Mouse (Mus musculus): ENCODE results near the gene B020004J07Rik.
"Not testable (repeated sequence)": the region's sequence is repeated elsewhere in the genome, so short reads cannot be mapped to it uniquely, and the experiment has no call there.

The B020004J07Rik gene

GRCm38 (mm10) chr4:101843923-101844322, at the start of gene B020004J07Rik:
Gene B020004J07Rik, minus strand, starts transcription at chr4:101844023.
- DNase-seq (ENCODE audit: low spot score in 2 of 2) = not testable (repeated sequence)

- no peak for DNase-seq (ENCODE audit: low spot score in 2 of 2)
Observed at GRCm38 (mm10) chr4:101889377-101889776, 45.6 kb upstream of the B020004J07Rik start.

- DNase-seq (ENCODE audit: low spot score in 2 of 2) = no peak
Observed at GRCm38 (mm10) chr4:101883641-101884040, 39.8 kb upstream of the B020004J07Rik start.

DNA sequence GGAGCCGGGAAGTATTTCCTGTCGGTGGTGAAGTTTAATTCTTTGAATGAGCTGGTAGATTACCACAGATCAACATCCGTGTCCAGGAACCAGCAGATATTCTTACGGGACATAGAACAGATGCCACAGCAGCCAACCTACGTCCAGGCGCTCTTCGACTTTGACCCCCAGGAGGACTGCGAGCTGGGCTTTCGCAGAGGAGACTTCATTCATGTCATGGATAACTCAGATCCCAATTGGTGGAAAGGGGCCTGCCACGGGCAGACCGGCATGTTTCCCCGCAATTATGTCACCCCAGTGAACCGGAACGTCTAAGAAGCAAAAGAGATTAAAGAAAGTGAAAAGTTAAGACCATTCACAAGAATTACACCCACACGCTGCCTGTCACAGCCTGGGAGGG, 31.9 kb upstream of the B020004J07Rik start:
- DNase-seq (ENCODE audit: low spot score in 2 of 2) = not testable (repeated sequence)

DNA sequence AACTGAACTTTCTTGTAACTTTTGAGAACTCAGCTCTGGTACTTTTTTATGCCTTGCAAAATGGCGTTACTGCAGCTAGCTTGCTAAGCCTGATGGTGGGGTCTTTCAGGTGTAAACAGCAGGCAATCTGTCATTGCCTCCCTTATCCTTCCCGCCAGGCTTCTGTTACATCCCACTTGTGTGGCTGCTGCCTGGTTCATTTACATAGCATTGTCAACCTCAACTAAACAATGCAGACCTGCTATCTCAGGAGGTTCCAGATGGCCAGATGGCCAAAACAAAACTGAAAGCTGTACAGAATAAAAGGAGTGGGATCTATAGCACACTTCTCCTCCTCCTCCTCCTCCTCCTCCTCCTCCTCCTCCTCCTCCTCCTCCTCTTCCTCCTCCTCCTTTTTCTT, 28.2 kb upstream of the B020004J07Rik start:
- not testable (repeated sequence) for DNase-seq (ENCODE audit: low spot score in 2 of 2)

- no peak for DNase-seq (ENCODE audit: low spot score in 2 of 2)
Observed at GRCm38 (mm10) chr4:101862289-101862688, 18.5 kb upstream of the B020004J07Rik start.

- DNase-seq (ENCODE audit: low spot score in 2 of 2) = no peak
Observed at GRCm38 (mm10) chr4:101860873-101861272, 17.1 kb upstream of the B020004J07Rik start.

DNA sequence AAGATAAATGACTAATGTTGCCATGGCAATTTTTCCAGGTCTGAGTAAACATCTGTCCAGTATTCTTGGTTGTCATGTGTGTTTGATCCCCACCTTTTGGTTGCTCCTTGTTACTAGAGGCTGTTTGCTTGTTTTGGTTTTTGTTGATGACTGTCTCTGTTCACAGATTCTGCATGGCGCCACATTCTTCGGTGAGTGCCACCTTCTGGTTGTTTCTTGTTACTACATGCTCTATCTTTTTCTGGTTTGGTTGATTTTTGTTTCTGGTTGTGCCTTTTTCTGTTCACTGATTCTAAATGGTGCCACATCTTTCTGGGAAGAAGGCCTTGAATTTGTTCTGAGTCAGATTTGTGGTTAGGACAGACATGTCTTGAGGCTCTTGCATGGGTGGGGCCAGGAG, 7.1 kb upstream of the B020004J07Rik start:
- DNase-seq (ENCODE audit: low spot score in 2 of 2) = no peak
